Mouse (Mus musculus) CD4-positive, CD25-positive, alpha-beta regulatory T cell, adult 4 months (primary cell): ENCODE data around the gene Adcy7. TPM values are rescaled to one million over a fixed set of nuclear protein-coding genes. Genes with fewer than 3 reads are reported as not detected.

ENCODE experiments used
- ATAC-seq: one replicate; pipeline ENCODE4 v1.8.0; 2017
- polyA plus RNA-seq, 2 experiments: library from polyadenylated mRNA; unstranded; fragments of 100-300 nt; shearing (Covaris generic); gene quantifications; one replicate each; pipeline ENCODE4 v1.2.1; 2017

Gene Adcy7
- polyA plus RNA-seq, 2 experiments from 2014 or later, result 79.4 to 143 TPM

DNA sequence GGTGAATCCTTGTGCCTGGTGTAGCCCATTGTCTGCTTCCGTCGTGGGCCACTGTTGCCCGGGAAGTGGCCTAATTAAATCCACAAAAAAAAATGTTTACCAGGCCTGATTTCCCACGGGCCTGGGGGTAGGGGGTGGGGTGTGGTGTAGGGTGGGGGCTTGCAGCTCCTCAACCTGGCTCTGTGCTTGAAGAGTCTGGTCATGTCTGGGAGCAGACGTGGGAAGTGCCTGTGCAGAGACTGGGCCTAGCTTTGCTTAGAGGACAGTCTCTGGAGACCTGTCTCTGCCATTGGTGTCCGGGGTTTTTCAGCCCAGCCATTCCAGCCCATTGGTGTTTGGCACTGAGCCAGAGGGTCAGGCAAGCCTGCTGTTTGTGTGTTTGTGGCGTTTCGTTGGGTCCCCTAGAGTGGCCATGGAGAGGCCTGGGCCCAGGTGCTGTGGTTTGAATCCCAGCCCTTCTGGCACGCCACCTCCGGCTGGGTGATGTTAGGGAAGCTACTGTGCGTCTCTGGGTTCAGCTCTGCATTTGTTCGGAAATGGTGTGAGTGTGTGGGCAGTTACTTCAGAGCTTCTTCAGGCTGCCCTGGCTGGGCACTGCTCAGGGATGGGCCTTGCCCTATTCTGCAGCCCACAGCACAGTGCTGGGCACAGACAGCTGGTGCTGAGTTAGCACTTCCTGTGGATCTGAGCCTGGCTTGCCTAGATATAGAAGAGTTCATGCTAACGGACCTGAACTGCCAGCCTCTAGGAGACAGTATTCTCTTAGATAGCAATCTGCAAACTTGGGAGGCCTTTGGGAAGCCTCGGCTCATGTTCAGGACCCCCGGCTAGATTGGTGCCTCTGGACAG is 29.6 kb downstream of the Adcy7 start:
- ATAC-seq, result no peak

DNA sequence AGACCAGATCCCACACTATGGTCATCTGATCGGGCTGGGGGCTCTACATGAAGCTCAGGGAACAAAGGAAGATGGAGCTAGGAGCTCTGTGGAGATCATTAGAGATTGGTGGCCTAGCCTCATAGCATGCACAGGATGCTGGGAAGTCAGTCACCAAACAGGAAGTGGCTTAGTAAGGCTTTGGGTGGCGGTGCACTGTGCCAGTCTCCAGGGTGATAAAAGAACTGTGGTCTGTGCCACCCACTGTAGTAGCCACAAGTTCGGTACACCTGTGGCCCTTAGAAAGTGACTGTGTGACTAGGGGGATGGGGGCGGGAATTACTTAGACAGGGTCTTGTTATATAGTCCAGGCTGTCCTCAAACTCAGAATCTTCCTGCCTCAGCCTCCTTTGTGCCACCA is 33.6 kb downstream of the Adcy7 start:
- peak; percentile 95 for ATAC-seq

DNA sequence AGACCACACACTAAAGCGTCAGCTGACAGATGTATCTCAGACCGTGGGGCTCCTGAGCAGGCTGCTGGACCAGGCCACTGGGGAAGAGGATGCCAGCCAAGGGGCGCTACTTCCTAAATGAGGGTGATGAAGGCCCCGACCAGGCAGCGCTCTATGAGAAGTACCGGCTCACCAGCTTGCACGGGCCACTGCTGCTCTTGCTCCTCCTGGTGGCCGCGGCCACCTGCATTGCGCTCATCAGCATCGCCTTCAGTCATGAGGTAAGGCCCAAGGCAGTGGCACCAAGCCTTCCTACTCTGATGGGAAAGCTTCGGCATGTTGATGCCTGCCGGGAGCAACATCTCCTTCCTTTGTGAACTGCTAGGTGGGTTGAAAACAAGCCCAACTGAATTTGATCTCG is 34.3 kb downstream of the Adcy7 start:
- ATAC-seq, result no peak

DNA sequence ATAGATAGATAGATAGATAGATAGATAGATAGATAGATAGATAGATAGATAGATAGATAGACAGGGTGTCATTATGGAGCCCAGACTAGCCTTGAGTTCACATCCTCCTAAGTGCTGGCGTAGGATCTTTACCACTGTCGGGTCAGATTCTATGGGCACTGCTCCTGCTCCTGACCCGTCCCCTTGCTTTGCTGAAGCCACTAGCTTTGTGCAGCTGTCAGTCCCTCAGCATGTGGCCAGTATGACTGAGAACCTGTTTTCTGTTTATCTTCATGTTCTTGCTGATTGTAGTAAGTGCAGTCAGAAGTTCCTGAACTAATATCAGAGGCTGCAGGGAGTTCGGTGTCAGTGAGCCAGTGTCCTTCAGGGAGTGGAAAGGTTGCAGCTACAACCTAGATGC is 35.5 kb downstream of the Adcy7 start:
- ATAC-seq, result no peak

DNA sequence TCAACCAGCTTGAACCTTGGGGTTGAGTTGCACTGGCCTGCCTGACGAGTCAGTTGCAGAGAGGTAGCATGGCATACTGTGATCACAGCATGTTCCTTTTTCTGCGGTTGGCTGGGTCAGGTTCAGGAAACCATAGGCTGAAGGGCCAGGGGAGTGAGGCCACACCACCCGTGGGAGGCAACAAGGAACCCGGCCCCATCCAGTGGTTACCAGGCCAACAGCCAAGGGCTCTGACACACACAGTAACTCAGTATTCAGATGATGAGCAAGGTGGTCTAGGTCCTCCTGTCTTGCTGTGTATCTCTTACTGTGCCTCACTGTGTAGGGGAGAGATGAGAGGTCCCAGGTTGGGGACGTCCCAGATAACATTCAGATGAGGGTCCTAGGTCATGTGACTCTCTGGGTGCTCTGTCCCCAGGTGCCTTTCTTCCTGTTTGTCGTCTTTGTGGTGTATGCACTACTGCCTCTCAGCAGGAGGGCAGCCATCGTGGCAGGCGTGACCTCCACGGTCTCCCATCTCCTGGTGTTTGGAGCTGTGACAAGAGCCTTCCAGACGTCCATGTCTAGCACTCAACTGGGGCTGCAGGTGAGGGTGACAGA is 37.2 kb downstream of the Adcy7 start:
- no peak for ATAC-seq

DNA sequence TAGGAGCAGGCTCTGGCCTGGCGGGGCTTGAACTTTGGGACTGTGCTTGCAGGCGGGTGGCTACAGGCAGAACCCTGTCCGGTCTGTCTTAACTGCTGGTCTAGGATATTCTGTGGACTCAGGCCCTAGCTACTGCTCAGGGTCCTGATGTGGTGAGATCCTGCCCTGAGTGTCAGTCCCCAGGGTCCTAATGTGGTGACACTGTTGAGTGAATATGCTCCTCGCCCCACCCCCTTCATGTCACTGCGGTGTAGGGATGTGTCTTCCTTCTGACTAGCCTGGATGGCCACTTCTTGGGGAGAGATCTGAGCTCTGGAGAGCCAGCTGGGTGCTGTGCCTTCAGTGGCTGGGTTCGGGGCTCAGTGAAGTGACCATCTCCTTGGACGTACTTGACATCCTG is 37.7 kb downstream of the Adcy7 start:
- no peak for ATAC-seq

DNA sequence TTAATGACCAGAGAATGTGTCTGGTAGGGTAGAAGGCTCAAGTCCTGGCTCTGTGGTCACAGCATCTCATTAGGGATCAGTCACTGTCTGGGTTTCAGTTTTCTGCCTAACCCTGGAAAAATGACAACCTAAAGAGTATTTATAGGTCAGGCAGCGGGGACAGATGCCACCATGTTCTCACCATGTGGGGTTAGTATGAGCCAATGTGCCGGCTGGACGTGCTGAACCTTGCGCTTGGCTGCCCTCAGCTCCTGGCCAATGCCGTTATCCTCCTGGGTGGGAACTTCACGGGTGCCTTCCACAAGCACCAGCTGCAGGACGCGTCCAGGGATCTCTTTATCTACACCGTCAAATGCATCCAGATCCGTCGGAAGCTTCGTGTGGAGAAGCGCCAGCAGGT is 38.1 kb downstream of the Adcy7 start:
- no peak for ATAC-seq

DNA sequence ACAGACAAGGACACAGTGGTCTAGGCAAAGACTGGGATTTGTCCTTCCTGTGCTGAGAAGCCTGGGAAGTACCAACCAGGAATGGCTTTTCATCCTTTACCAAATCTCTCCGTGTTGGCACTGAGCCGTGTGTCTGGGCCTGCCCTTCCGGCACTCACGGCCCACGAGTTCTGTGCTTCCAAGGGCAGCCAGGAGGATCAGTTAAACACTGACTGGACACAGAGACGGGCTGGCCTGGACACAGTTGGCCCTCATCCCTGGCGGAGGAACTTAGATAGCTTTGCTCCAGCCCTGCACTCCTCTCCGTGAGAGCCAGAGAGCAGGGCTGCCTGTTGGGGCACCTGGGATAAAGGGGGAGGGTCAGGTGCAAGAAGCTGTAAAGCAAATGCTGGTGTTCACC is 40.8 kb downstream of the Adcy7 start:
- no peak for ATAC-seq

DNA sequence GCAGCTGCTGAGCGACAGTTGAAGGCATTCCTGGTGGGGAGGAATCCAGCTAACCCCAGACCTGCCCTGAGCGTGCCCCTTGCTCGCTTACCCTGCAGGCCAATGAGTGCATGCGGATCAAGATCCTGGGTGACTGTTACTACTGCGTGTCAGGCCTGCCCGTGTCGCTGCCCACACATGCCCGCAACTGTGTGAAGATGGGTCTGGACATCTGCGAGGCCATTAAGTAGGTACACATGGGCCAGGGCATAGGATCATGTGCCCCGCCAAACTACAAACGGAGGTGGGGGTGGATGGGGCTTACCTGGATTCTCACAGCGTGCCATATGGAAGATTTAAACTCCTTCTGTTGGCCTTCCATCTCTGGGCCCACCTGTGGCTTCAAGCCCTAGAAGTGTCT is 41.8 kb downstream of the Adcy7 start:
- ATAC-seq, result no peak

DNA sequence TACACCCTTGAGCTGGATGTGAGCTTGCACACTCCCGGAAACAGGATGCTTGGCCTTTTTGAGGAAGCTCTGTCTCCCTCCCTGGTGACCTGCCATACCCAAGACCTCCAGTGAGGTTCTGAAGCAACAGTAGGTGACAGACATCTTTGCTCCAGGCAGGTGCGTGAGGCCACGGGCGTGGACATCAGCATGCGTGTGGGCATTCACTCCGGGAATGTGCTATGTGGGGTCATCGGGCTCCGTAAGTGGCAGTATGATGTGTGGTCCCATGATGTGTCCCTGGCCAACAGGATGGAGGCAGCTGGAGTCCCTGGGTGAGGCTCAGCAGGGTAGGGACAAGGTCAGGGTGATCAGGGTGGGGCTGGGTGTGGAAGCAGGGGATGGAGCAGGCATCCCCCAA is 43.1 kb downstream of the Adcy7 start:
- no peak for ATAC-seq

DNA sequence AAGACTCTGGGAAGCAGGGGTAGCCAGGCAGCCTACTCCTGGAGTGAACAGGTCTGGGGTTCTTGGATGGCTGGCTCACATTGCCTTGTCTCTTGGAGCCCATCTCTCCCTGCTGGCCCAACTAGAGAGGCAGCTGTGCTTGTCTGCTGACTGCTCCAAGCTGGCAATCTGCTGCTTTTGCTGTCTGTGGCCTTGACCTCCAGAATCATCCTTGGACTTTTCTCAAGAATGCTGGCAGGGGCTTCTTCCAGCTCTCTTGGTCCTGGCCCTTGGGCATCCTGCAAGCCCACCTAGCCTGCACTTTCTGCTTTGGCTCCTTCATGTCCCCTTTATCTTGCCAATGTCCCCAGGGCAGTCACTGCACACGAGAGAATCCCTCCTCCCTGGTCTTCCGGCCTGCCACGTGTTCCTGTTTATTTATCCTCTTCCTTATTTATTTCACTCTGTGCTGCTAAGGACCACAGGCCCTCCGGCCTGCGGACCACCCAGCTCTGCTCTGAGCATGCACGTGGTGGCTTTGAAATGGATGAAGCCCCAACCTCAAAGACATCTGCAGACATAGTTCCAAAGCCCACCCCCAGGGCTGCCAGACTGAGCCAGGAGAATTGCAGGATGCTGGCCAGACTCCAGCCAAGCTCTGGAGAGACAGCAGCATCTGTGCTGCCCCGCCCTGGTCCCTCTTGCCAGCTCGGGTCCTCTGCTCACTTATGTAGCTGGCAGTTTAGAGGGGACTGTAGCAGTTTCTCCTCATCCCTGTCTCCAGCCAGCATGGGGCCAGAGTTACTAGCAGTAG is 44.1 kb downstream of the Adcy7 start:
- ATAC-seq, result no peak

DNA sequence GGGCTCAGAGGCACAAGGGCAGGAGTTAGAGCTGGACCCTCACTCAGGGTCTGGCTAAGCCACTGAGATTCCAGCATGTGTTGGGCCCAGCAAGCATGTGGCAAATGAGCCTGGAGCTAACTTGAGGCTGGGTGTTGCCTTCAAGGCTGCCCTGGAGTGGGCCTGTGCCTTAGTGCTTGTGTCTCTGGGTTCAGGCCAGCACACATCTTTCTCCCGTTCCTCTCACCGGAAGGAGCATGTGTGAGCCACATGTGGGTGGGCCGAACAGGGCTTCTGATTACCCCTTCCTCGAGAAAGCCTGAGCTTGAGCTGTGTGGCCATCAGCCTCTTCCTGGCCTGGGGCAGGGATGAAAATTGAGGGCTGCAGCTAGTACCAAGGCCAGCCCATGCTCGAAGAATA is 45.1 kb downstream of the Adcy7 start:
- no peak for ATAC-seq

DNA sequence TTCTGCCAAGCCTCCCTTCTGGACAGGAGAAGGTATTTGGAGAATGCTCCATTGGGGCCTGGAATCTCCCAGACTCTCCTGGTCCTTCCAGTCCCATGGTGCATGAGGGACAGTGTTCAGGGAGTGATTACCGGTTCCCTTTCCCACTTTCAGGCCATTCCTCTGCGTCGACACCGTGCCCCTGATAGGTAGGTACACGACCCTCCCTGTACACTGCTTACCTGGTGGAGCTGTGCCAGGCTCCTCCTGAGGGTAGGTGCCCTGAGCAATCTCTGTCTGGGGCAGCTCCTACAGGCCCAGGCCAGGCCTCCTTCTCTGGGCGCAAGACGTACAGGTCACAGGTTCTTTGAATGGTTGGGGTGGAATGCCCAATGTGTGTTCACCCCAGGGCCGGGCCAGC is 45.9 kb downstream of the Adcy7 start:
- ATAC-seq, result no peak

DNA sequence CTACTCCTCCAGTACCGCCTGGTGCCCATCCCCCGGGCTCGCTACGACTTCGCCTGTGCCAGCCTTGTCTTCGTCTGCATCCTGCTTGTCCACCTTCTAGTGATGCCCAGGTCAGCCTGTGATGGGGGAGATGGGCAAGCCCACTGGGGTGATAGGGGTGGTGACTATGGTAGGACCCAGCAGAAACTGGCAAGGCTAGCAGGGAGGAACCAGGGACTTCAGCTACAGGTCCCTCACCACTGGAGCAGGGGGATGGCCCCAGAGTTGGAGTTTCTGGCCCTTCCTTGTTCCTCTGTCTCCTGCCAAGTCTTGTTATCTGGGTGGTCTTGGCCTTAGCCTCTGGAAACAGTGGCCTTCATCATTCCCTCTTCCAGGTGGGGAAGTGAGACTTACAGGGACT is 47.9 kb downstream of the Adcy7 start:
- ATAC-seq, result no peak

DNA sequence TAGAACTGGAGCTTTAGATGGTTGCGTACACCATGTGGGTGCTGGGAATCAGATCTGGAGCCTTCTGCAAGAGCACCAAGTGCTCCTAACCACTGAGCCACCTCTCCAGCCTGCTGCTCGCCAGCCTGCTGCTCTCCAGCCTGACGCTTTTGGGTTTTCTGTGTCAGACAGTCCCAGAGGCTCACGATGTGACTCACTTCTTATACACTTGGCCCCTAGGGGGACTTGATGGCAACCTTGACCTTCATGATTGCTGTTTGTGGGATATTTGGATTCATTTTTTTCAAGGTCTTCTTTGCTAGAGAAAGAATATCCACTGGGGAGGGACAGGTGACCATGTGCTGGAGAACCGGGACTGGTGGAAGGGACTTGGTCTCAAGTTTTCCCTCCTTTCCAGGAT is 49.2 kb downstream of the Adcy7 start:
- ATAC-seq, result no peak

DNA sequence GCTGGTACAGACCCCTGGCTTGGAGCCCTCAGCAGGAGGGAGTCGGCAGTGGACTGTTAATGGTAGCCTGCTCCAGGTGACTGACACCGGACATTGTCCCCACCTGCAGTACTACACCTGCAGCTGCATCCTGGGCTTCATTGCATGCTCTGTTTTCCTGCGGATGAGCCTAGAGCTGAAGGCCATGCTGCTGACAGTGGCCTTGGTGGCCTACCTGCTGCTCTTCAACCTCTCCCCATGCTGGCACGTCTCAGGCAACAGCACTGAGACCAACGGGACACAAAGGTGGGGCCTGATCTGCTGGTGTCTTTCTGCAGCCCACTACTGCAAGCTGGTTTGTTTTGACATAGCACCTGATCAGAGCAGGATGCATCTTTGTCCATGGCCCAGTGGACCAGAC is 51.3 kb downstream of the Adcy7 start:
- no peak for ATAC-seq

DNA sequence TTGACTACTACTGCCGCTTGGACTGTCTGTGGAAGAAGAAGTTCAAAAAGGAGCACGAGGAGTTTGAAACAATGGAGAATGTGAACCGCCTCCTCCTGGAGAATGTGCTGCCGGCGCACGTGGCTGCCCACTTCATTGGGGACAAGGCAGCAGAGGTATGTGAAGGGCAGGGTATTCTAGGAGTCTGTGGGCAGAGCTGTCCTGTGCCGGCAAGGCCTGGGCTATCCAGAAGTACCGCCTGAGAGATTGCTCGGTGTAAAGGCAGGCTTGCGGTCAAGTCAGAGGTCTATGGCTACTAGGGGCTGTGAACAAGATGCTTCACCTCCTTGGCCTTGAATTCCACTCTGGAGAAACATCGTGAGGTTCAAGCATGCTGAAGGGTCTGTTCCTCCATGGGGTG is 52.6 kb downstream of the Adcy7 start:
- ATAC-seq, result no peak

DNA sequence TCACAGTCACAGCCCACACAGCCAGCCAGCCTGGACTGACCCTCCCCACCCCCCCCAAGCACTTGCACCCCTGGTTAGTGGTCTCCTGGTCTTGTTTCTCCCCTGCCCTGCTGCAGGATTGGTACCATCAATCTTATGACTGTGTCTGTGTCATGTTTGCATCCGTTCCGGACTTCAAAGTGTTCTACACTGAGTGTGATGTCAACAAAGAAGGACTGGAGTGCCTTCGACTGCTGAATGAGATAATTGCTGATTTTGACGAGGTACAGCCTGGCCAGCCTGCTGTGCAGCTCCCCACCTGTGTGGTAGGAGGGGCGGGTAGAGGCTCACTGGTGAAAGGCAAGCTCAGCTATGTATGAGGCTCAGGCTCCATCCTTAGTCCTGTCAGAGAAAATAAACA is 53.0 kb downstream of the Adcy7 start:
- ATAC-seq, result no peak

DNA sequence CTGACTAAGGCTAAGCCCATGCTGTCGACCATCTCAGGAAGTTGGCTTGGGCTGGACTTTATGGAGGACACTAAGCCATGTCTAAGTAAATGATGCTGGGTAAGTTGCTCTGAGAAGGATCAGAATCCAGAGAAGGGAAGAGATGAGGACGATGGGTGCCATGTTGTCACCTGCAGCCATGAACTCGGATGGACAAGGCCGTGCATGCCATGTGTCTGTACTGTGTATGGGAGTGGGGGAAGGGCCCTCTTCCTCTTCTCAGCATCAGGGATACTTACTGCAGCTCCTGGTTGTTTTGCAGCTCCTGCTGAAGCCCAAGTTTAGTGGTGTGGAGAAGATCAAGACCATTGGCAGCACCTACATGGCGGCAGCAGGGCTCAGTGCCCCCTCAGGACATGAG is 53.6 kb downstream of the Adcy7 start:
- no peak for ATAC-seq

DNA sequence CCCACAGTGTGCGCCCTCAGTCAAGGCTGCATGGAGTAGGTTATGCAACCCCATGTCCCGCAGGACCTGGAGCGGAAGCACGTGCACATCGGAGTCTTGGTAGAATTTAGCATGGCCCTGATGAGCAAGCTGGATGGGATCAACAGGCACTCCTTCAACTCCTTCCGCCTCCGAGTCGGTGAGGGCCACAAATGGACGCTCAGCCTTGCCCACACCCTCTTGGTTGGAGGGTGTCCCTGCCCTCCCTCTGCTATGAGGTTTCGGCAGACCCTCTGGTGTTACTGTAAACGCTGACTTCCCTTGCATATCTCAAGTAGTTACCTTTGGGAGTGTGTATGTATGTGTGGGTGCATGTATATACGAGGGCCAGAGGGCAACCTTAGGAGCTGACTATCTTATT is 54.1 kb downstream of the Adcy7 start:
- no peak for ATAC-seq

DNA sequence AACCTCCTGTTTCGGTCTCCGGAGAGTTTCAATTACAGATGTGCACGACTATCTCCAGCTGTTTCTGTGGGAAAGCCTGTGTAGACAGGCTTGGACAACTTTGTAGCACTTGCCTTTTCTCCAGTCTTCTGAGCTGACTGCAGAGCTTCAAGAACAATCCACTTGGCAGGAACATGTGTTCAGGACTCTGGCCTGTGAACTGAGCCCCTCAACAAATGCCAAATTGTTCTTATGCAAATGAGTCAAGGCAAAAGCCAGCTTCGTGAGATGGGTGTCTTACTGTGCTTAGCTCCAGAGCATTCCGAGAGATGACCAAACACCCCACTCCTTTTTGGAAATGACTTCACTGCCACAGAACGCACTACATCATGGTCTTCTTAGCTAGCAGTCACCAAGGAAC is 56.5 kb downstream of the Adcy7 start:
- ATAC-seq, result no peak

DNA sequence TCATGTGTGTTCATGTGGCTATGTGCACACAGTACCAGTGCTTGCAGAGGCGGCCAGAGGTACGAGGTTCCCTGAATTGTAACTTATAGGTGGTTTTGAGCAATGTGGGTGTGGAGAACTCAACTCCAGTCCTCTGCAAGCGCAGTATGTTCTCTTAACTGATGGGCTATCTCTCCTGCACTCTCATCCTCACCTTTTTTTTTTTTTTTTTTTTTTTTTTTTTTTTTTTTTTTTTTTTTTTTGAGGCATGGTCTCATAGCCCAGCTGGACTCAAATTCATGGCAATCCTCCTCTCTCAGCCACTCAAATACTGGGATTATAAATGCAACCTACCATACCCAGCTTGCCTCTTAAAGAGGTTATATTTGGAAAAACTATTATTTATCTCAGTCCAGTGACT is 58.6 kb downstream of the Adcy7 start:
- ATAC-seq, result no peak

DNA sequence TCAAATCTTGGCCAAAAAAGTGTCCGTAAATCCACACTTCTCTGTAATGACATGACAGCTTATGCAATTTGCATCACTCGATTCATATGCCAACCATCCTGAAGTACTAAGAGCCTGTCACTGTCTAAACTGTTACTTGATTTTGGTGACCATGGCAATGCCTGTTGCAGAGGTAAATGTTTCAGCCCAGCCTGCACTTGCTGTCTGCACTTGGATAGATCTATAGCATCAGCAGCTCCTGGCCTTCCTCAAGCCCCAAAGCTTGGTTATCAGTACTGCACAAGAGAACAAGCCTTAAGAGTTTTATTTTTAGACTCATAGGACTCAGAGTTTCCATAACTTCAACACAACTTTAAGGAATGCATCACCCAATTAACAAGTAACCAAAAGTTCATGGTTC is 62.2 kb downstream of the Adcy7 start:
- no peak for ATAC-seq

DNA sequence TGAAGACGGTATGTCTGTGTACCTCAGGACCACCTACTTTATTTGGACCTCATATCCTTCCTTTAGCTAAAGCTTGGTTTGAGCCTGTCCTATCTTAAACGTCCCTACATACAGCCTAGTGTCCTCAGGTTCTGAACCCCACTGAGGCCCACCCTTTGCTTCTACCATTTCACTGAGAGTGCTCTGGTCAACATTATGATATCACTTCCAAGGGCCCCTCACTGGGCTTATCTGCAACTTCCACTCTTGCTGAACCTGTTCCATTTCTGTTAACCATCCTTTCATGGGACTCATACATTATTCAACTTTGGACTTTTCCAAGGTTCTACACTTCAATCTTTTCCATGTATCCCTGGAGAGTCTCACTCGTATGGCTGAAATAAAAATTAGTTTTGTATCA is 62.8 kb downstream of the Adcy7 start:
- no peak for ATAC-seq
